Mouse (Mus musculus) hindbrain, embryonic 14.5 days (tissue): Measurements from ENCODE around the gene Cldn1. TPM values are rescaled to one million over a fixed set of nuclear protein-coding genes. Genes with fewer than 3 reads are reported as not detected.

Experiments
- ATAC-seq: fragments of 200-750 bp; cut with Nextera tagmentation; 2 replicates; pipeline ENCODE4 v1.8.0; 2017; ENCODE audit warnings: moderate number of reproducible peaks, mild to moderate bottlenecking, moderate TSS enrichment, moderate library complexity; ENCODE audit not compliant: low FRiP score
- DNase-seq: peaks from one replicate; pipeline ENCODE4 v3.0.0-alpha.2; 2015; ENCODE audit warnings: low spot score
- H3K27ac ChIP-seq: fragments of 300-500 bp; sonication (generic); 2 replicates; pipeline ENCODE4 v1.5.1; 2014; ENCODE audit warnings: mild to moderate bottlenecking, moderate library complexity
- H3K27me3 ChIP-seq: fragments of 300-500 bp; sonication (generic); 2 replicates; pipeline ENCODE4 v1.6.1; 2014; ENCODE audit warnings: mild to moderate bottlenecking, low read length, mixed read lengths; ENCODE audit not compliant: control insufficient read depth, insufficient read depth
- H3K36me3 ChIP-seq: fragments of 300-500 bp; sonication (generic); replicated peaks from 2 replicates; pipeline ENCODE4 v1.6.1; 2014; ENCODE audit not compliant: control insufficient read depth, insufficient read depth
- H3K4me1 ChIP-seq: fragments of 300-500 bp; sonication (generic); replicated peaks from 2 replicates; pipeline ENCODE4 v1.6.1; 2014; ENCODE audit warnings: antibody characterized with exemption, low read length, mixed read lengths; ENCODE audit not compliant: control insufficient read depth, insufficient read depth
- H3K4me2 ChIP-seq: fragments of 300-500 bp; sonication (generic); replicated peaks from 2 replicates; pipeline ENCODE4 v1.6.1; 2014; ENCODE audit warnings: mild to moderate bottlenecking, moderate library complexity
- H3K4me3 ChIP-seq: fragments of 300-500 bp; sonication (generic); replicated peaks from 2 replicates; pipeline ENCODE4 v1.5.1; 2014; ENCODE audit warnings: mild to moderate bottlenecking, low read length
- H3K9ac ChIP-seq: fragments of 300-500 bp; sonication (generic); 2 replicates; pipeline ENCODE4 v1.6.1; 2014
- H3K9me3 ChIP-seq: fragments of 300-500 bp; sonication (generic); 2 replicates; pipeline ENCODE4 v1.6.1; 2016; ENCODE audit warnings: low read length; ENCODE audit not compliant: control insufficient read depth
- WGBS: fragments of 180-500 bp; shearing (Covaris S2); extraction: QIAGEN DNeasy Blood & Tissue Kit; methylation state at CpG from one replicate; pipeline ENCODE4 v1.1.7; 2014; 5-methylcytosine and 5-hydroxymethylcytosine counted together
- polyA plus RNA-seq: library from polyadenylated mRNA; unstranded; fragments of >200 nt; fragmentation: Nextera tagmentation; extraction: Ambion mirVana; gene quantifications from 2 replicates; pipeline ENCODE4 v1.2.1, GENCODE M21; 2014

The Cldn1 gene
- polyA plus RNA-seq, 1 experiment from 2014 or later, result 12.9 TPM

DNA sequence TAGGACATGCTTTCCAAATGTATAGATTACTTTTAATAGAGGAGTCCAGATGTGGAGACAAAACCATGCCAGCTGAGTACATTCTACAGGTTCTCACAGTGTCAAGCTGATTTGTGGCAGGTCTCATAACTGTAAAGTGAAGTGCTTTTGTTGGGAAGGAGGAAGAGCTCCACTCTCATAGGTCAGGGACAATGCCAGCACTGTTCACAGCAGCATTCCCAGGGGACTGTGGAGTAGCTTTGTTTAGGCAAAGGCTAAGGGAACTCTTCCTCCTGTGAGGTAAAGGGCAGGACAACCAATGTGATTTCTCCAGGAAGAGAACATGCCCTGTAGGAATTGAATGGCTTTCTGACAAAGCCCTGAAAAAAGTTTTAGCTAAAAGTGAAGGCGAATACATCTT lies 1.5 kb downstream of the Cldn1 start:
- Histone ChIP-seq H3K4me3 (no peak overlapping the region), H3K4me1 (no peaks in the 10 kb centered on the region), H3K9ac (no peak overlapping the region), H3K27ac (no peak overlapping the region), H3K27me3 (no peaks in the 10 kb centered on the region; the same call in 1 of the 2 replicates), H3K9me3 (no peaks in the 10 kb centered on the region), H3K4me2 (peak overlapping the region; percentile 72; the same call in 1 of the 2 replicates), H3K36me3 (no peaks in the 10 kb centered on the region)
- no peak for ATAC-seq
- no peak for DNase-seq
- 95% methylated on average over 1 of the region's 1 CpGs for WGBS

GRCm38 (mm10) chr16:26369044-26369730 lies 2.5 kb downstream of the Cldn1 start:
- 90% methylated on average over 7 of the region's 7 CpGs for WGBS
- Histone ChIP-seq H3K36me3 (no peaks in the 10 kb centered on the region), H3K4me2 (no peak overlapping the region), H3K9ac (no peak overlapping the region), H3K4me1 (no peaks in the 10 kb centered on the region), H3K9me3 (no peaks in the 10 kb centered on the region), H3K27ac (no peak overlapping the region), H3K4me3 (no peak overlapping the region), H3K27me3 (no peaks in the 10 kb centered on the region; the same call in 1 of the 2 replicates)
- DNase-seq (no peak), ATAC-seq (no peak)

- Histone ChIP-seq H3K4me1 (no peaks in the 10 kb centered on the region), H3K9ac (no peak overlapping the region), H3K27ac (no peak overlapping the region), H3K4me3 (no peak overlapping the region), H3K4me2 (no peak overlapping the region), H3K27me3 (no peaks in the 10 kb centered on the region; the same call in 1 of the 2 replicates), H3K36me3 (no peaks in the 10 kb centered on the region), H3K9me3 (no peaks in the 10 kb centered on the region)
- no peak for ATAC-seq
- WGBS, result 58% methylated on average over 5 of the region's 5 CpGs
- DNase-seq, result no peak
Observed at GRCm38 (mm10) chr16:26368121-26368520, 3.5 kb downstream of the Cldn1 start.

- Histone ChIP-seq H3K4me1 (peaks cover 6% of the 10 kb centered on the region; the same call in 1 of the 2 replicates), H3K27ac (no peak overlapping the region), H3K27me3 (no peaks in the 10 kb centered on the region), H3K4me2 (no peak overlapping the region), H3K36me3 (no peaks in the 10 kb centered on the region), H3K4me3 (no peak overlapping the region), H3K9me3 (no peaks in the 10 kb centered on the region), H3K9ac (no peak overlapping the region)
- DNase-seq, result peak; percentile 35
- no peak for ATAC-seq
- 20% methylated on average over 3 of the region's 3 CpGs for WGBS
Observed at GRCm38 (mm10) chr16:26360694-26361093, 10.9 kb downstream of the Cldn1 start.

- H3K36me3 ChIP-seq, result no peaks in the 10 kb centered on the region
- DNase-seq (no peak), ATAC-seq (peak; percentile 48; the same call in 1 of the 2 replicates)
- H3K9ac ChIP-seq, result no peak overlapping the region
- WGBS, result 47% methylated on average over 4 of the region's 4 CpGs
- no peaks in the 10 kb centered on the region for H3K9me3 ChIP-seq
- H3K4me3 ChIP-seq, result no peak overlapping the region
- peaks cover 6% of the 10 kb centered on the region; the same call in 1 of the 2 replicates for H3K4me1 ChIP-seq
- H3K27ac ChIP-seq, result no peak overlapping the region
- H3K4me2 ChIP-seq, result no peak overlapping the region
- H3K27me3 ChIP-seq, result no peaks in the 10 kb centered on the region
Observed at GRCm38 (mm10) chr16:26359619-26360018, 12.0 kb downstream of the Cldn1 start.

DNA sequence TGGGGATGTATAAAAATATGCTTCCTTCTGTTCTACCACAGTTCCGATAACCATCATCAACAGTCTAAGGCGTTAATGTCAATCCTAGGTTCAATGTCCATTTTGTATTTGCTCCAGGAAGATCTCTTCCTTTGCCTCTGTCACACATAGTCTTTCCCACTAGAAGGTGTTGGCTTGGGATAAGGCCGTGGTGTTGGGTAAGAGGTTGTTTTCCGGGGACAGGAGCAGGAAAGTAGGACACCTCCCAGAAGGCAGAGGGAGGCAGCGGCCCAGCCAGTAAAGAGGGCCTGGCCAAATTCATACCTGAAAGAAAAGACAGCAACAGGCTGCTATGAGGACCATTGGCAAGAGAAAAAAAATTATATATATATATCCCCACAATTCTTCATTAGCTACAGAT lies 12.7 kb downstream of the Cldn1 start:
- no peak overlapping the region for H3K4me2 ChIP-seq
- H3K36me3 ChIP-seq, result no peaks in the 10 kb centered on the region
- H3K27ac ChIP-seq, result no peak overlapping the region
- H3K4me1 ChIP-seq, result peaks cover 6% of the 10 kb centered on the region; the same call in 1 of the 2 replicates
- no peak overlapping the region for H3K9ac ChIP-seq
- H3K27me3 ChIP-seq, result no peaks in the 10 kb centered on the region
- ATAC-seq (no peak), DNase-seq (no peak)
- no peaks in the 10 kb centered on the region for H3K9me3 ChIP-seq
- 96% methylated on average over 5 of the region's 5 CpGs for WGBS
- H3K4me3 ChIP-seq, result no peak overlapping the region

DNA sequence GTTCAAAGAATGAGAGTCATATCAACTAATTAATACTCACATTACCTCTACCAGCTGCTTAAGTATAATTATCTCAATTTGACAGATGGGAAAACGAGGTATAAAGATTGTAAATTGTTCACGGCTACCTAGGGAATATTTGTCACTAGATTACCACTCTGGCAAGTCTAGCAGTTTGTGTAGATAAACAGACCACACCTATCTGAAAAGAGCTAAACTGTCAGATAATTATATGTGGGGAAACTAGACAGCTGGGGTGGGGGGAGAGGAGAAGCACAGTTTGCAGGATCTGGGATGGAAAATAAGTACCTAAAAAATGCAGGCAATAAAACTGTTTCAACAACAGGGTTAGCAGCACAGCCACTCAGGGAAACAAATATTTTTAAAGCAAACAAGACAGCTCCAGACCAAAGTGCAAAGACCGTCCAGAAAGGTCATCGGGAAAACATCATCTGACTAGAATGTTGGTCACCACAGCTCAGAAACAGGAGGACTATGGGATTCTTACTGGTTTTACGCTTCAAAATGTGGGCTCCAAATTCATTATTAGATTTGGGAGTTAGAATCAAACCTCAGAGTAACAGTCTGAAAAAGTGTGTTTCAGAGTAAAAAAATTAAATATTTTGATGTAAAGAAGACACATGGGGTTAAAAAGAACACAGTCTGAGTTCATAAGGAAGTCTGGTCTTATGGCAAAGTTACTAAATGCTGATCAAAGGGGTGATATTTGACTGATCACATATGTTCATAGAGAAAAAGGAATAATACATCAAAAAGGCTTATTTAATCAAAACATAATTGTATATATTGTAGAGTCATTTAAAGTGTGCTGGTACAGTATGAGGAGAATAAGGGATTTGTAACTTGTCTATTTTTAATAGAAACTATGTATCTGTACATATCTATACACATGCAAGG lies 13.5 kb downstream of the Cldn1 start:
- H3K9me3 ChIP-seq, result no peaks in the 10 kb centered on the region
- H3K27ac ChIP-seq, result no peak overlapping the region
- H3K9ac ChIP-seq, result no peak overlapping the region
- H3K27me3 ChIP-seq, result no peaks in the 10 kb centered on the region
- H3K4me3 ChIP-seq, result no peak overlapping the region
- H3K4me2 ChIP-seq, result no peak overlapping the region
- ATAC-seq (no peak), DNase-seq (no peak)
- no peaks in the 10 kb centered on the region for H3K36me3 ChIP-seq
- peaks cover 6% of the 10 kb centered on the region; the same call in 1 of the 2 replicates for H3K4me1 ChIP-seq
- WGBS, result 79% methylated on average over 5 of the region's 5 CpGs

- no peaks in the 10 kb centered on the region for H3K9me3 ChIP-seq
- WGBS, result 94% methylated on average over 1 of the region's 1 CpGs
- H3K36me3 ChIP-seq, result no peaks in the 10 kb centered on the region
- no peak overlapping the region for H3K27ac ChIP-seq
- no peak overlapping the region for H3K9ac ChIP-seq
- no peaks in the 10 kb centered on the region for H3K27me3 ChIP-seq
- ATAC-seq (no peak), DNase-seq (no peak)
- no peak overlapping the region for H3K4me2 ChIP-seq
- H3K4me1 ChIP-seq, result peaks cover 6% of the 10 kb centered on the region; the same call in 1 of the 2 replicates
- H3K4me3 ChIP-seq, result no peak overlapping the region
Observed at GRCm38 (mm10) chr16:26355513-26355912, 16.1 kb downstream of the Cldn1 start.

DNA sequence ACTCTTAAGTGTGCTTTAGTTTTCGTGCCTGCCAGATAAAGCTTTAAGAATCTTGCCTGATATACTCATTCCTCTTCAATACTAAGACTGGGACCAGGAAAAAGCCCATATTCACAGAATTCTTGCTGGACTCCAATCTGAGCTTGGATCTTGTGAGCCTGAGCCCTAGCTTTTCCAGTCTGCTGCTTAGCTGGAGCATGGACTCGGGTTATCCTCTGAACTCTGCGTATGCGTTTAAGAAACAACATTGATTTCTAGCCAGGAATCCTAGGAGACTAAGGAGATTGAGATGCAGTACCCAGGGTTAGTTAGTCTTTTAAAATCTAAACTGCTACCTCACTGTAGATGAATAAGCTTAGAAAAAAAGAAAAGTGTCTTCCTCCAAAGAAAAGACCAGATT lies 20.9 kb downstream of the Cldn1 start:
- WGBS, result 85% methylated on average over 4 of the region's 4 CpGs
- DNase-seq (no peak), ATAC-seq (no peak)
- Histone ChIP-seq H3K9ac (no peak overlapping the region), H3K27me3 (no peaks in the 10 kb centered on the region), H3K4me1 (no peaks in the 10 kb centered on the region), H3K4me3 (no peak overlapping the region), H3K4me2 (no peak overlapping the region), H3K9me3 (no peaks in the 10 kb centered on the region), H3K27ac (no peak overlapping the region), H3K36me3 (no peaks in the 10 kb centered on the region)
